In the genomic region with DNA sequence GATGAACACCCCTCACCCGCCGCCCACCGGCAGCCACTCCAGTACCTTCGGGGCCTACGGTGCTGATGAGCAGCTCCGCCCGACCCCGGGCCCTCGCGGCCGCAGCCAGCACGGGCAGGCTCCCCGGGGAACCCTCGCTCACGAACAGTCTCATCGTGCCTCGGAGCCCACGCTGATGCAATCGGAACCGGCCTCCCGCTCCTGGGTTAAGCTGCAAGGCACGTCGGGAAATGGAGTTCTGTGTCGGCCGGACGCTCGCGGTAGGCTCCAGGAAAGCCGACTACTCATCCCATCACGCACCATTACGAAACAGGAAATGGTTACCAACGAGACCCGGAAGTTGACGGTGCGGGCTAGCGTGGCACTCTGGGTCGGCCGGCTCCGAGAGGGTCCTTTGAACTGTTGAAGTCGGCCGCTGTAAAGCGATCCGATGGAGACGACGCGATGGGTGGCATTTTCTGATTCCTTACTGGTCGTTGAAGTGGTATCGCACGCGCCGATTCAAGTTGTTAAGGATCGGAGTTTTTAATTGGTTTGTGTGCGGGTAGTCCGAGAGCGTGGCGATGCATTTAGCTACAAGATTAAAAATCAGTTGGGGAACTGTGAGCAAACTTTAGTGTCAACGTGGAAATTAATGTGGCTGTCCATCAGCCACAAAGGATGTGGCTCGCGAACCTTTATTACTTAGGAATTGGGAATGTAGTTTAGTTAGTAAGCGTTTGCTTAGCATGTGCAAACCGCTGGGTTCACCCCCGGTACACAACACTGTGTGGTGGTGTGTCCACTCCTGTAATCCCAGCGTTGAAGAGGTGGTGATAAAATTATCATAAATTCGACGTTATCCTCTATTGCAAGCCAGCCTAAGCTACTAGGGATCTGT, we compare ENCODE assay signal across 8 mouse cellular contexts. TPM values are rescaled to one million over a fixed set of nuclear protein-coding genes. Genes with fewer than 3 reads are reported as not detected.
DNase-seq lines count a peak whose midpoint lies in the region; ATAC-seq lines count a peak whose summit lies in the region.

A gene (minus strand): TSS at position 311 of the 880 bp plus-strand sequence.

- H3K27me3 ChIP-seq in megakaryocyte, embryonic 14.5 days (replicated peaks), result no peaks in the 10 kb centered on the region

- peaks cover 37% of the 10 kb centered on the region for H3K36me3 ChIP-seq in megakaryocyte, embryonic 14.5 days (replicated peaks; ENCODE audit: low read length)

- H3K4me1 ChIP-seq in megakaryocyte, embryonic 14.5 days, result peaks cover 43% of the 10 kb centered on the region

- H3K9me3 ChIP-seq in megakaryocyte, embryonic 14.5 days, result peaks cover 3% of the 10 kb centered on the region; the same call in 1 of the 2 replicates

- peak within 1 kb of the TSS; percentile 97 for H3K4me3 ChIP-seq in megakaryocyte, embryonic 14.5 days (replicated peaks)

- DNase-seq in ZHBTc4 (ENCODE audit: low read depth, low spot score), result peak; percentile 98
- peak; percentile 93 to 94 for DNase-seq in gastrocnemius, adult 8-10 months (ENCODE audit: low spot score in 2 of 2)
- peak; percentile 85 for DNase-seq in hindlimb bud, embryonic 11.5 days (ENCODE audit: extremely low spot score, low read depth, low spot score)
- DNase-seq in left cerebral cortex, adult 8-10 months (ENCODE audit: low spot score in 2 of 2), result peak; percentile 92 to 93
- DNase-seq in right cerebral cortex, postnatal 10 days (ENCODE audit: low spot score in 2 of 2), result peak; percentile 96 to 97
- peak; percentile 87 for DNase-seq in urinary bladder, postnatal 25 days (ENCODE audit: low spot score)

- peak; percentile 87 for ATAC-seq in common myeloid progenitor, adult 5-6 weeks (replicated peaks; ENCODE audit: low read depth, poor library complexity, severe bottlenecking)

RNA-seq across cellular contexts. Expression of the gene that starts here (rescaled TPM):
- total RNA-seq in common myeloid progenitor, adult 5-6 weeks (2017), result 181 and 187 TPM in 2 replicates
- total RNA-seq in gastrocnemius, adult 8-10 months (2022), result 10 to 100 TPM; 59.2 to 76.6 (median 66.0) TPM
- total RNA-seq in left cerebral cortex, adult 8-10 months (2022), result 10 to 100 TPM; 54.2 to 61.3 (median 56.8) TPM
- 26.0 and 101 TPM in 2 replicates for polyA plus RNA-seq in megakaryocyte, embryonic 14.5 days (2012; ENCODE audit: insufficient read depth, low replicate concordance)

Comparison
In these comparisons a context has a peak if more than half of its experiments do, and no peak if none do; other contexts are left out.
1. Peak in every context shown above with its lines: DNase-seq, ATAC-seq and H3K4me3 ChIP-seq.